15 mouse cellular contexts compared by ENCODE assay signal in the genomic region with DNA sequence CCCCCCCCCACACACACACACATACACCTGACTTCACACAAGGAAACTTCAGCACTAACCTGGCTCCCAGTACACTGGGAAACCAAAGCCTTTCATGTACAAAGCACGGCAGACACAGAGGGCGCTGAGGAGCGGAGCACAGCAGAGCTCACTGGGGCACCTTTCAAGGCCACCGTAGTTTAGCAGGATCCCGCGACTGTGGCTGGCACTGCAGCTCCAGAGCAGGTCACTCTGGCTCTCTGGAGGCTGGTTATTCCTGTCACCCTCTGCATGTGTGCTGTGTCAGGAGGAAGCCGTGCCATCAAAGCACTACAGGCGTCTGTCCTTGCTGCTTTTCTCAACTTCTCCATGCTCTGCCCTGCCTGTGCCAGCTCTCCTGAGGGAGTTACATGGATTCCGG. TPM values are rescaled to one million over a fixed set of nuclear protein-coding genes. Genes with fewer than 3 reads are reported as not detected.
DNase-seq lines count a peak whose midpoint lies in the region; ATAC-seq lines count a peak whose summit lies in the region.
"Had no signal": no experiment of that assay in that cellular context is flagged by ENCODE, and none has a peak within 500 bp of the region (broad histone marks: within the 10 kb centered on the region; RNA-seq: fewer than 3 reads in every experiment).

No protein-coding gene starts in this region.

- no peak overlapping the region for H3K9ac ChIP-seq in kidney, embryonic 15.5 days
- H3K9ac ChIP-seq in hindbrain, embryonic 11.5 days (ENCODE audit: low read depth, low read length) = no peak overlapping the region
- no peak overlapping the region for H3K9ac ChIP-seq in forebrain, embryonic 16.5 days (replicated peaks; ENCODE audit: low read depth, low read length)
- H3K9ac ChIP-seq: embryonic facial prominence, embryonic 15.5 days; lung, embryonic 14.5 days; midbrain, embryonic 15.5 days had no signal

- peaks cover 10% of the 10 kb centered on the region; the same call in 1 of the 2 replicates for H3K4me1 ChIP-seq in kidney, embryonic 15.5 days
- no peaks in the 10 kb centered on the region for H3K4me1 ChIP-seq in hindbrain, embryonic 11.5 days (replicated peaks; ENCODE audit: control insufficient read depth, insufficient read depth, low read length)
- no peaks in the 10 kb centered on the region for H3K4me1 ChIP-seq in forebrain, embryonic 16.5 days (replicated peaks; ENCODE audit: control insufficient read depth, insufficient read depth, low read length)
- H3K4me1 ChIP-seq: midbrain, embryonic 15.5 days had no signal

- no peak overlapping the region for H3K4me2 ChIP-seq in kidney, embryonic 15.5 days
- no peak overlapping the region for H3K4me2 ChIP-seq in hindbrain, embryonic 11.5 days (replicated peaks; ENCODE audit: low read depth, low read length)
- no peak overlapping the region for H3K4me2 ChIP-seq in forebrain, embryonic 16.5 days (ENCODE audit: low read length)
- H3K4me2 ChIP-seq: embryonic facial prominence, embryonic 15.5 days; lung, embryonic 14.5 days; midbrain, embryonic 15.5 days had no signal

- no peaks in the 10 kb centered on the region for H3K27me3 ChIP-seq in kidney, embryonic 15.5 days
- H3K27me3 ChIP-seq in hindbrain, embryonic 11.5 days (ENCODE audit: control insufficient read depth, insufficient read depth, low read length) = no peaks in the 10 kb centered on the region
- no peaks in the 10 kb centered on the region for H3K27me3 ChIP-seq in forebrain, embryonic 16.5 days (replicated peaks; ENCODE audit: control insufficient read depth, insufficient read depth, low read length)
- H3K27me3 ChIP-seq: embryonic facial prominence, embryonic 15.5 days; midbrain, embryonic 15.5 days had no signal

- 61% methylated on average over 9 of the region's 9 CpGs for WGBS in kidney, embryonic 15.5 days
- WGBS in hindbrain, embryonic 11.5 days = 60% methylated on average over 9 of the region's 9 CpGs
- WGBS in forebrain, embryonic 16.5 days = 57% methylated on average over 9 of the region's 9 CpGs

- no peaks in the 10 kb centered on the region for H3K36me3 ChIP-seq in kidney, embryonic 15.5 days
- no peaks in the 10 kb centered on the region for H3K36me3 ChIP-seq in hindbrain, embryonic 11.5 days (ENCODE audit: control insufficient read depth, insufficient read depth, low read length)
- H3K36me3 ChIP-seq in forebrain, embryonic 16.5 days (ENCODE audit: control insufficient read depth, insufficient read depth) = no peaks in the 10 kb centered on the region
- H3K36me3 ChIP-seq: embryonic facial prominence, embryonic 15.5 days; midbrain, embryonic 15.5 days had no signal

- no peak for ATAC-seq in kidney, embryonic 15.5 days (replicated peaks; ENCODE audit: low FRiP score)
- ATAC-seq in megakaryocyte progenitor cell, adult 5-6 weeks (replicated peaks; ENCODE audit: poor library complexity) = 0 out of 2 replicates have a peak, but pooled peaks have one; percentile 42
- ATAC-seq in hindbrain, embryonic 11.5 days (ENCODE audit: low FRiP score) = no peak
- ATAC-seq in forebrain, embryonic 16.5 days = no peak; the same call in 1 of the 2 replicates
- ATAC-seq: activated CD4-positive, CD25-positive, alpha-beta regulatory T cell, adult 4 months; midbrain, embryonic 15.5 days had no signal

- no peak overlapping the region for H3K27ac ChIP-seq in kidney, embryonic 15.5 days
- no peak overlapping the region for H3K27ac ChIP-seq in hindbrain, embryonic 11.5 days (ENCODE audit: low read depth, low read length)
- H3K27ac ChIP-seq in forebrain, embryonic 16.5 days (ENCODE audit: low read length) = no peak overlapping the region
- H3K27ac ChIP-seq: embryonic facial prominence, embryonic 15.5 days; midbrain, embryonic 15.5 days had no signal

- H3K9me3 ChIP-seq in kidney, embryonic 15.5 days (replicated peaks) = no peaks in the 10 kb centered on the region
- H3K9me3 ChIP-seq in hindbrain, embryonic 11.5 days (ENCODE audit: control insufficient read depth, low read length) = no peaks in the 10 kb centered on the region
- H3K9me3 ChIP-seq in forebrain, embryonic 16.5 days (ENCODE audit: control insufficient read depth, low read length) = no peaks in the 10 kb centered on the region
- H3K9me3 ChIP-seq: embryonic facial prominence, embryonic 15.5 days; midbrain, embryonic 15.5 days had no signal

- H3K4me3 ChIP-seq in kidney, embryonic 15.5 days (replicated peaks) = no peak overlapping the region
- H3K4me3 ChIP-seq in hindbrain, embryonic 11.5 days (ENCODE audit: low read depth, low read length) = no peak overlapping the region
- no peak overlapping the region for H3K4me3 ChIP-seq in forebrain, embryonic 16.5 days (replicated peaks; ENCODE audit: low read length)
- H3K4me3 ChIP-seq: embryonic facial prominence, embryonic 15.5 days; midbrain, embryonic 15.5 days had no signal

- DNase-seq in kidney, postnatal 4 days = peak; percentile 31 to 47
- DNase-seq in adrenal gland, adult 18-20 months (ENCODE audit: low spot score in 2 of 2) = peak; percentile 27 to 43
- peak; percentile 55 for DNase-seq in brain, adult 2 months (ENCODE audit: low read depth, low spot score)
- DNase-seq in hindbrain, embryonic 11.5 days (ENCODE audit: low spot score) = no peak
- DNase-seq in right cerebral cortex, postnatal 14 days = no peak
- DNase-seq: cerebellum, adult 9-11 months; left cerebral cortex, postnatal 4 days; lung, embryonic 14.5 days had no signal

RNA-seq across cellular contexts. Expression of a gene that starts 9.4 kb away (rescaled TPM):
- polyA plus RNA-seq in kidney, embryonic 15.5 days (2015; fragmentation: Nextera tagmentation; extraction: Ambion mirVana) = 1.9 and 2.4 TPM in 2 replicates
- under 1 TPM; 0.10 to 0.13 TPM for total RNA-seq in adrenal gland, adult 18-20 months (2021)
- not detected in 2 replicates for total RNA-seq in megakaryocyte progenitor cell, adult 5-6 weeks (2015)
- not detected in 2 replicates for total RNA-seq in megakaryocyte progenitor cell, adult 5-6 weeks (2017)
- 5.7 and 8.1 TPM in 2 replicates for polyA plus RNA-seq in hindbrain, embryonic 11.5 days (2014; fragmentation: Nextera tagmentation; extraction: Ambion mirVana)
- polyA plus RNA-seq in forebrain, embryonic 16.5 days (2015; fragmentation: Nextera tagmentation; extraction: Ambion mirVana) = 22.9 and 23.3 TPM in 2 replicates
- total RNA-seq: hematopoietic stem cell, adult 5-6 weeks had no signal

RNA-seq across cellular contexts. Expression of a gene that starts 53.8 kb away (rescaled TPM):
- 24.2 and 25.7 TPM in 2 replicates for polyA plus RNA-seq in kidney, embryonic 15.5 days (2015; fragmentation: Nextera tagmentation; extraction: Ambion mirVana)
- total RNA-seq in adrenal gland, adult 18-20 months (2021) = 10 to 100 TPM; 39.0 to 41.6 TPM
- 26.5 and 45.1 TPM in 2 replicates for total RNA-seq in megakaryocyte progenitor cell, adult 5-6 weeks (2015)
- 12.0 and 32.4 TPM in 2 replicates for total RNA-seq in megakaryocyte progenitor cell, adult 5-6 weeks (2017)
- 20.2 and 23.4 TPM in 2 replicates for polyA plus RNA-seq in hindbrain, embryonic 11.5 days (2014; fragmentation: Nextera tagmentation; extraction: Ambion mirVana)
- polyA plus RNA-seq in forebrain, embryonic 16.5 days (2015; fragmentation: Nextera tagmentation; extraction: Ambion mirVana) = 39.0 and 41.4 TPM in 2 replicates

RNA-seq across cellular contexts. Expression of a gene that starts 56.3 kb away (rescaled TPM):
- 3.9 and 5.9 TPM in 2 replicates for polyA plus RNA-seq in kidney, embryonic 15.5 days (2015; fragmentation: Nextera tagmentation; extraction: Ambion mirVana)
- total RNA-seq in adrenal gland, adult 18-20 months (2021) = 1 to 10 TPM; 6.8 to 9.7 TPM
- 0.44 and 0.83 TPM in 2 replicates for total RNA-seq in megakaryocyte progenitor cell, adult 5-6 weeks (2015)
- 0.88 TPM in 1 of 2 replicates, not detected in the other for total RNA-seq in megakaryocyte progenitor cell, adult 5-6 weeks (2017)
- 2.8 and 4.5 TPM in 2 replicates for polyA plus RNA-seq in hindbrain, embryonic 11.5 days (2014; fragmentation: Nextera tagmentation; extraction: Ambion mirVana)
- polyA plus RNA-seq in forebrain, embryonic 16.5 days (2015; fragmentation: Nextera tagmentation; extraction: Ambion mirVana) = 5.3 and 8.6 TPM in 2 replicates

Comparison
In these comparisons a context has a peak if more than half of its experiments do, and no peak if none do; other contexts are left out.
1. DNase-seq: peak in kidney, postnatal 4 days (2 of 2), adrenal gland, adult 18-20 months (2 of 2) and brain, adult 2 months (single experiment); none in hindbrain, embryonic 11.5 days (single experiment) and right cerebral cortex, postnatal 14 days (single experiment).